Mouse (Mus musculus): ENCODE measurements around the gene Gm2163. TPM values are rescaled to one million over a fixed set of nuclear protein-coding genes. Genes with fewer than 3 reads are reported as not detected.
"Not testable (repeated sequence)": the region's sequence is repeated elsewhere in the genome, so short reads cannot be mapped to it uniquely, and the experiment has no call there.

Gene Gm2163
- total RNA-seq (2022) = 1 to 10 TPM; 2.2 to 3.9 (median 2.9) TPM

GRCm38 (mm10) chr4:42466452-42466851, at the start of gene Gm2163:
Gm2163 (plus strand) TSS chr4:42466752.
- not testable (repeated sequence) for DNase-seq (ENCODE audit: low spot score in 2 of 2)

- DNase-seq (ENCODE audit: low spot score in 2 of 2) = not testable (repeated sequence)
Observed at GRCm38 (mm10) chr4:42439078-42439477, 27.5 kb upstream of the Gm2163 start, which contains the start of gene Gm21586. Gm21586 (plus strand) TSS chr4:42439378.

GRCm38 (mm10) chr4:42528075-42528474, 61.5 kb downstream of the Gm2163 start, which contains the start of gene Fam205a2:
Fam205a2 (minus strand) TSS chr4:42528175.
- not testable (repeated sequence) for DNase-seq (ENCODE audit: low spot score in 2 of 2)

- DNase-seq (ENCODE audit: low spot score in 2 of 2) = not testable (repeated sequence)
Observed at GRCm38 (mm10) chr4:42611895-42612294, 145.3 kb downstream of the Gm2163 start, which contains the start of gene Gm10591. Gm10591 (plus strand) TSS chr4:42612195.

- DNase-seq (ENCODE audit: low spot score in 2 of 2) = not testable (repeated sequence)
Observed at GRCm38 (mm10) chr4:42629419-42629818, 162.9 kb downstream of the Gm2163 start, which contains the start of gene Gm2564. Gm2564 (plus strand) TSS chr4:42629719.

Other genes with a start within 250 kb of the Gm2163 start
- 1 to 10 TPM in 3 of 4 experiments, not detected in 1; 6.3 to 9.4 (median 6.8) TPM for gene Gm10600, start 226.1 kb upstream of the Gm2163 start, total RNA-seq (2022)
- gene Ccl21b, start 211.0 kb upstream of the Gm2163 start, total RNA-seq (2022) = not detected
- not detected for gene Gm21953, start 172.5 kb upstream of the Gm2163 start, total RNA-seq (2022)
- gene Fam205a3, start 148.4 kb upstream of the Gm2163 start, total RNA-seq (2022) = under 1 TPM; 0.14 to 0.61 (median 0.39) TPM
- gene Gm21586, start 27.4 kb upstream of the Gm2163 start, total RNA-seq (2022) = not detected
- gene Fam205a2, start 61.4 kb downstream of the Gm2163 start, total RNA-seq (2022) = under 1 TPM; 0.14 to 0.61 (median 0.39) TPM
- gene Gm10591, start 145.4 kb downstream of the Gm2163 start, total RNA-seq (2022) = not detected
- gene Gm2564, start 163.0 kb downstream of the Gm2163 start, total RNA-seq (2022) = 10 to 100 TPM; 10.1 to 14.7 (median 12.6) TPM
- gene Ccl27b, start 188.5 kb downstream of the Gm2163 start, total RNA-seq (2022) = 1 to 10 TPM in 1 of 4 experiments, not detected in 3; 1.8 TPM
- gene Il11ra2, start 195.1 kb downstream of the Gm2163 start, total RNA-seq (2022) = not detected

All from layer of hippocampus, adult 8-10 months (tissue).